Mouse (Mus musculus): ENCODE measurements around the gene Gm49373.
A peak's percentile ranks its signal among the peaks of the same experiment; 100 is the strongest.

Gm49373 gene

DNA sequence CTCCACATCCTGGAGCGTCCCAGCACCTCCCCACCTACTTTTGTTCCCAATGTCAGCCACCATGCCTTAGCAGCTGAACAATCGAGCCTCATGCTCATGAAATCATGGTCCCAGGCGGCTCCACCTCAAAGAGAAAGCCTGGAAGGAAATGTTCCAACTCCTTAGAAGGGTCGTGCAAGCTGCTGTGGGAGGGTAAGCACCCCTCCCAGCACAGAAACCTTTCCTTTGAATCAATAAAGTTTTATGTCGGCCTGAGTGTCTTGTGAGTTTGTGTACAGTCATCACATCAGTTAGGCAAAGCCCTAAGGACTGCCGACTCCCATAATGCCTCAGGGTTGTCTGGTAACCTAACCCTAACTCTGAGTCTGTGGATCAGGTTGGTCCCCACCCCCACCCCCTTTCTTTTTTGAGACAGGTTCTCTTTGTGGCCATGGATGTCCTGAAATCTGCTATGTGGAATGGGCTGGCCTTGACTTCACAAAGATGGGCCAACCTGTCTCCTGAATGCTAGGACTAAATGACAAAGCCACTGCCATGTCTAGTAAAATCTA lies 44.3 kb downstream of the Gm49373 start:
- DNase-seq (ENCODE audit: low spot score) = no peak

- DNase-seq (ENCODE audit: low spot score) = no peak
Observed at GRCm38 (mm10) chr9:21027774-21028290, 45.1 kb downstream of the Gm49373 start.

- DNase-seq (ENCODE audit: low spot score) = no peak
Observed at GRCm38 (mm10) chr9:21026849-21027248, 46.0 kb downstream of the Gm49373 start.

- no peak for DNase-seq (ENCODE audit: low spot score)
Observed at GRCm38 (mm10) chr9:21025258-21025810, 47.6 kb downstream of the Gm49373 start.

GRCm38 (mm10) chr9:21022726-21023125 lies 50.2 kb downstream of the Gm49373 start:
- DNase-seq (ENCODE audit: low spot score) = no peak

DNA sequence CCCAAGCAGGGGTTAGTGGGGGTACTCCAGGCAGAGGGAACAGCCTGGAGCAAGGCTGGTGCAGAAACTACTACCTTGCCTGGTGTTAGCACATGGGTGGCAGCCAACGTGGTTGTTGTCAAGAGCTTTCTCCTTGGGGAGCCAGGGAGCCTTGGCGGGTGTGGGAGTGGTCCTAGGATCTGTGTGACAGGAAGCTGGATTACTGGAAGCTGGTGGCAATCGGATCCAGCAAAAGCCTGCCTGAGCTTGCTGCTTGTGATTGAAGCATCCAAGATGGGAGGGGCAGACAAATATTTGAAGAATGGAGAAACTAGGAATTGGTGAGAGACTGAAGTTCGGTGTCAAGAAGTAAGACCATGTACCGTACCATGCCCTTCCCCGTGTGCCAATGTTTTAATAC lies 50.6 kb downstream of the Gm49373 start:
- DNase-seq (ENCODE audit: low spot score) = no peak

DNA sequence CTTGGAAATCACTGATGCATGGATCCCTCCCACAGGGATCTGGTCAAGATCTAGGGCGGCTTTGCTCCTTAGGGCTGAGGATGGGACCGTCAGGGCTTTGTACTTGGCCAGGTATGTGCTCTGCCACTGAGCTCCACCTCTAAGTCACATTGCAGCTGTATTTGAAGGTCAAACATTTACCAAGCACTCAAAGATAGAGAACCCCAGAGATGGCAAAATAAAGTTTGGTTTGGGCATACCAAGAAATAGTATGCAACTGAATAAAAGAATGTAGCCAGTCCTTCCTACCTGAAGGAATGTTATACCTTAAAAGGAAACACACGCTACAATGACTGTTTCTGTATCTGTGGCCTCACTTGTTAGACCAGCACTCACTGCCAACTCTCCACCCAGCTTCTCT lies 51.5 kb downstream of the Gm49373 start:
- DNase-seq (ENCODE audit: low spot score) = no peak

GRCm38 (mm10) chr9:21018600-21018999 lies 54.3 kb downstream of the Gm49373 start:
- no peak for DNase-seq (ENCODE audit: low spot score)

- DNase-seq (ENCODE audit: low spot score) = no peak
Observed at GRCm38 (mm10) chr9:21017177-21017575, 55.7 kb downstream of the Gm49373 start.

DNA sequence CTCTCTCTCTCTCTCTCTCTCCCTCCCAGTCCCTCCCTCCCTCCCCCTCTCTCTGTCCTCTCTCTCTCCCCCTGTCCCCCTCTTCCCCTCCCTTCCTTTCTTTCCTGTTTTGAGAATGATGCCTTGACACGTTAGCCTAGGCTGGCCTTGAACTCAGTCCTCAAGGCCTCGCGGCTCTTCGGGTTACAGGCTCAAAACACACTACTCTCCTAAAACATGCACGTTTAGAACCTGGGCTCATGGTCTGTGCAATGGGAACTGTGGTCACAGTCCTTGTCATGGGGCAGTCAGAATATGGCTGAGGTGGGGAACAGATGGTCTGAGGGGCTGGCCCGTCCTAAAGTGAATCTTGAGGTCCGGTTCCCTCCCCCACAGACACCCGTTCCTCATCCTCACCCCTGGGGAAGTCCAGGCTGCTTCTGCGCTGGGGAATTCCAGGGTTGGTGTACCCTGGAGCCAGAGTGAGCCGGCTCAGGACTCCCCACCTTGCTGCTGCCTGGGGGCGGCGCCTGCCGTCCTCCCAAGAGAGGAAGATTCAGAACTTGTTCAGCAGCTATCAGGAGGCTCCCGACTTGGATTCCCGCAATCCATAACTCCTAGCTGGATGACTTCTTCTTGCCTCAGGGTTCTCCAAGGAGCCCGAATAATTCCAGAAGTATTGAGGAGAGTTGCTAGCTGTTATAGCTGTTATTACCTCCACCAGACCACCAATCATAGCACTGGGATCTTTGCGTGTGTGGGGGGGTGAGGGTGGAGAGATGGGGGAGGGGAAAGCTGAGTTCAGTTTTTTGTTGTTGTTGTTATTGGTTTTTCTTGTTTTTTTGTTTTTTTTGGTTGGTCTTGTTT lies 56.3 kb downstream of the Gm49373 start:
- DNase-seq (ENCODE audit: low spot score) = no peak

- peak; percentile 90 for DNase-seq (ENCODE audit: low spot score)
Observed at GRCm38 (mm10) chr9:21015571-21016130, 57.2 kb downstream of the Gm49373 start, which contains the start of gene Icam1. Gene Icam1, plus strand, starts transcription at chr9:21015985.

DNA sequence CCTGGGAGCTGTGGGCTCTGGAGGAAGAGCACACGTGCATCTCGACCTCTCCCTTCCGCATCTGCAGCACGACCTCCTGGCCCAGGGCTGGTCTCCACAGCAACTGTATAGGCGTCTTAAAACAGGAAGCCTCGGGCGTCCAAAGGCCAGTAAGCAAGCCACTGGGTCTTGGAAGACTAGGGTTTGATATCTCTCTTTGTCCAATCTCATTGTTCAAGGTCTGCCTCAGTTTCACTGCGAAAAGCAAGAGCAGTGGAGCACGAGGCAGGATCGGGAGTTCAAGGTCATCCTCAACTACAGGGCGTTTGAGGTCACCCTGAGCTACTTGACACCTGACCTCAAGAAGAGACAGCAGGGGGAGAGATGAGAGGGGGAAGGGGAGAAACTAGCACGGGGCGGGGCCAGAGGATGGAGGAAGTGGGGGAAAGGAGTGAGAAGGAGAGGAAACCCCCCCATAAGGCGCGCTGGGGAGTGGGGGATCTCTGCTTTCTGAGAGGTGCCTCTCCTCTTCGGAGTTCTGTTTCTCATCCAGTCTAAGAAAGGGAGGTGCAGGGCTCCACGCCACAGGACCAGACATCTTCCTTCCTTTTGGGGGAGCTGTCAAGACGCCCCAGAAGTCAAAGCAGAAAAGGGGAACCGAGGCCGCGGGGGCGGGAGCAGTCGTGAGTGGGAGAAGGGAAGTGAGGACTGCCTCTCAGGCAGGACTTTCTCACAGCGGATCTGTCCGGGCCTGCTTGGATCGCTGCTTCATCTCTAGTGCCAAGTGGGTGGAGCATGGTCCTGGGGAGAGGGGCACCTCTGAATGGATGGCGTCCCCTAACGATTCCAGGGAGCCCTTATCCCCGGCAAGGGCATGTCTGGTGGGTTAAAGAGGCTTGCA lies 58.0 kb downstream of the Gm49373 start:
- peak; percentile 66 for DNase-seq (ENCODE audit: low spot score)
